Mouse (Mus musculus) midbrain, embryonic 12.5 days (tissue): ENCODE data around the gene Slc25a34. TPM values are rescaled to one million over a fixed set of nuclear protein-coding genes. Genes with fewer than 3 reads are reported as not detected.

Experiments
- ATAC-seq: fragments of 200-750 bp; cut with Nextera tagmentation; 2 replicates; pipeline ENCODE4 v1.8.0; 2017; ENCODE audit warnings: low read depth, moderate TSS enrichment, moderate library complexity; ENCODE audit not compliant: low FRiP score
- H3K27ac ChIP-seq: fragments of 300-500 bp; sonication (generic); replicated peaks from 2 replicates; pipeline ENCODE4 v1.5.1; 2016; ENCODE audit warnings: mild to moderate bottlenecking
- H3K27me3 ChIP-seq: fragments of 300-500 bp; sonication (generic); 2 replicates; pipeline ENCODE4 v1.6.1; 2016; ENCODE audit warnings: mild to moderate bottlenecking
- H3K36me3 ChIP-seq: fragments of 300-500 bp; sonication (generic); 2 replicates; pipeline ENCODE4 v1.6.1; 2016
- H3K4me1 ChIP-seq: fragments of 300-500 bp; sonication (generic); 2 replicates; pipeline ENCODE4 v1.6.1; 2016
- H3K4me2 ChIP-seq: fragments of 300-500 bp; sonication (generic); replicated peaks from 2 replicates; pipeline ENCODE4 v1.6.1; 2016; ENCODE audit warnings: mild to moderate bottlenecking, moderate library complexity
- H3K4me3 ChIP-seq: fragments of 300-500 bp; sonication (generic); 2 replicates; pipeline ENCODE4 v1.5.1; 2016; ENCODE audit warnings: mild to moderate bottlenecking
- H3K9ac ChIP-seq: fragments of 300-500 bp; sonication (generic); replicated peaks from 2 replicates; pipeline ENCODE4 v1.6.1; 2016; ENCODE audit warnings: mild to moderate bottlenecking, moderate library complexity
- H3K9me3 ChIP-seq: fragments of 300-500 bp; sonication (generic); 2 replicates; pipeline ENCODE4 v1.6.1; 2016; ENCODE audit warnings: mild to moderate bottlenecking
- WGBS: fragments of 180-500 bp; shearing (Covaris S2); methylation state at CpG from one replicate; pipeline ENCODE4 v1.1.7; 2016; 5-methylcytosine and 5-hydroxymethylcytosine counted together
- polyA plus RNA-seq: library from polyadenylated mRNA; unstranded; fragments of >200 nt; fragmentation: Nextera tagmentation; extraction: Ambion mirVana; gene quantifications from 2 replicates; pipeline ENCODE4 v1.2.1, GENCODE M21; 2016

Slc25a34 gene
- polyA plus RNA-seq, 1 experiment from 2014 or later: 0.06 TPM

DNA sequence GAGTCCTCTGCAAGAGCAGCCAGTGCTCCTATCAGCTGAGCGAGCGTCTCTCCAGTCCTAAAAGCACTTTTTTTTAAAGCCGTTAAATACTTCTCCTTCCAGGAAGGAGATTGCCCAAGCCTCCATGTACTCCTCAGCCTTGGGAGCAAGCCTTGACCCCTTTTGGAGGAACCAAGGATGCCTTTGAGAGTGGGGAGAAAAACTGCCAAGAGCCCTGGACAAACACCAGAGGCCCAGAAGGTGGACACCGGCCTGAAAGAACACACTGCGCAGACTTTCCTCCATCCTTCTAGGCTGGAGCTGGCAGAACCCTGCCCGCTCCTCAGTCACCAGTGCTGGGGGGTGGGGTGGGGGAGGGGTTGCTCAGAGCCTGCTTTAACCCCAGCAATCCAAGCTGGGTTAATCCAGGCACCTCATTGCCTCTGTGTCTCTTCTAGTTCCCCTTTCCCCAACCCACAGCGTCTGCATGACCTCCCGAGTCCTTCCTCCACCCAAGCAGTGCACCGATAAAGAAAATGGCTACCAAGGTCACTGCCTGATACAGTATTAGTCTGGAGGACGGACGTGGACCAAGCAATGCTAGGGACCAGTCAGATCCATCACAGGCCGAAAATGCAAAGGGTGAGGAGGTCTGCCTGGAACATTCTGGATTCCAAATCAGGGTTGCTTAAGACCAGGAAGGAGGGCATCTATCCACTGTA, 32.4 kb upstream of the Slc25a34 start:
- Histone ChIP-seq H3K4me2 (no peak overlapping the region), H3K4me1 (no peaks in the 10 kb centered on the region), H3K27ac (no peak overlapping the region), H3K36me3 (peaks cover 28% of the 10 kb centered on the region), H3K4me3 (no peak overlapping the region), H3K27me3 (no peaks in the 10 kb centered on the region), H3K9ac (no peak overlapping the region), H3K9me3 (no peaks in the 10 kb centered on the region)
- WGBS: 89% methylated on average over 12 of the region's 12 CpGs
- ATAC-seq: no peak

DNA sequence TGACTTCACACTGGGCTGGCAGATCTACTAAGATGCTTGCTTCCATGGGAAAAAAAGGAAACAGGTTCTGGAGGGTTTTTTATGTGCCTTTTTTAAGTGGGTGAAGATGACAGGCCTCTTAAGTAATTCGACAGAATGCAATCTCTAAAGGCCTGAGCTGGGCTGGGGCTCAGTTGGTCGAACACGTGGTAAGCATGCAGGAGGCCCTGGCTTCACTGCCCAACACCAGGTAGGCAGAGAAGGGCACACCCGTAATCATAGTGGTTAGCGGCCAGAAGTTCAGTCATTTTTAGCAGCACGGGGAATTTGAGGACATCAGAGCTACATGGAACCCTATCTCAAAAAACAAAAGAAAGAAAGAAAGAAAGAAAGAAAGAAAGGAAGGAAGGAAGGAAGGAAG, 30.9 kb upstream of the Slc25a34 start:
- Histone ChIP-seq H3K4me1 (no peaks in the 10 kb centered on the region), H3K36me3 (peaks cover 21% of the 10 kb centered on the region), H3K27ac (no peak overlapping the region), H3K4me3 (no peak overlapping the region), H3K4me2 (no peak overlapping the region), H3K9ac (no peak overlapping the region), H3K9me3 (no peaks in the 10 kb centered on the region), H3K27me3 (no peaks in the 10 kb centered on the region)
- WGBS: 96% methylated on average over 6 of the region's 6 CpGs
- no peak for ATAC-seq

DNA sequence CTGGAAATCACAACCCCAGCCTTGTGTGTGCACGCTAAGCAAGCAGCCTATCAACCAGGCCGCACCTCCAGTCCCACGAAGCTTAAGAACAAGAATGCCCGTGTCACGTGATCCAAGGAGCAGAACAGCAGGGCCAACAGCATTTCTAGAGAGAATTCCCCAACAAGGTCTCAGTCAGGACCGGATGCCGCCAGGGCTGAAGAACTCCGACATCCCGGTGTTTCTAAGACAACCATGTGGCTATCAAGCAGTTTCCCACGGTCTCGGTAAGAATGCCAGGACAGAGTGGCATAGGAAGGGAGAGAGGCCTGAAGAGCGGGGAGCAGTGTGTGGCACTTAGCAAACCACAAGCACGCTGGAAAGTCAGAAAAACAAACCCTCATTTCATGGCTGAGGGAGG, 30.2 kb upstream of the Slc25a34 start:
- no peaks in the 10 kb centered on the region for H3K27me3 ChIP-seq
- WGBS: 91% methylated on average over 13 of the region's 13 CpGs
- ATAC-seq: no peak
- no peaks in the 10 kb centered on the region for H3K9me3 ChIP-seq
- H3K4me3 ChIP-seq: no peak overlapping the region
- H3K27ac ChIP-seq: no peak overlapping the region
- no peak overlapping the region for H3K9ac ChIP-seq
- peaks cover 3% of the 10 kb centered on the region; the same call in 1 of the 2 replicates for H3K4me1 ChIP-seq
- H3K4me2 ChIP-seq: no peak overlapping the region
- peaks cover 21% of the 10 kb centered on the region for H3K36me3 ChIP-seq

DNA sequence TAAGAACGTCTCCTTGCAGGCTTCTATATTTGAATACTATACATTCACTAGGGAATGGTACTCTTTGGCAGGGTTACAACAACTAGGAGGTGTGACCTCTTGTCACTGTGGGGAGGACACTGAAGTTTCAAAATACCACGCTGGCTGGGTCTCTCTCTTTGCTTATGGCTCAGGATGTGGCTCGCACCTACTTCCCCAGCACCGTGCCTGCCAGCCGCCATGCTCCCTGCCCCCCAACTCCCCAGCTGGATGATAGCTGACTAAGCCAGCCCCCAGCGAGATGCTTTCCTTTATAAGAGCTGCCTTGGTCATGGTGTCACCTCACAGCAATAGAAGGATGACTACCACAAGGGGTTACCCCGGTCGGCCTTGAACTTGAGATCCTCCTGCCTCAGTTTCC, 29.4 kb upstream of the Slc25a34 start:
- peaks cover 25% of the 10 kb centered on the region for H3K36me3 ChIP-seq
- 92% methylated on average over 8 of the region's 8 CpGs for WGBS
- no peak overlapping the region for H3K4me3 ChIP-seq

DNA sequence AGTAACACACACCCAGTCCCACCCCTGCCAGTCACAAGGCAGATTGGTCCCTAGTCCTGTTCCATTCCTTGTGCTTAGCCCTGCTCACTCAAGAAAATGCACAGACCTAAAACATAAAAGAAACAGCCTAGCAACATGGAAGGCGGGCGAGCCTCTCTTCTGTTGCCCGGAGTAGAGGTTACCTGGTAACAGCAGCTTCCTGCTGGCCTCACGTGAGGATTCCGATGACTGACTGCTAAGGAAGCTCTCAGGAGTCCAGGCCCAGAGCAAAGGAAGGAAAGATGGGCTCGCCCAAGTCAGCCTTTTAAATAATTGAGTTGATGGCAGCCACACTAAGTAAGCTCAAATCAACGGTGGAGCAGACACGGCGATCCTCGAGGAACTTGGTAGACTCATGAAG, 28.3 kb upstream of the Slc25a34 start:
- H3K9ac ChIP-seq: no peak overlapping the region
- no peak for ATAC-seq
- H3K36me3 ChIP-seq: peaks cover 25% of the 10 kb centered on the region
- H3K9me3 ChIP-seq: no peaks in the 10 kb centered on the region
- H3K4me1 ChIP-seq: peaks cover 3% of the 10 kb centered on the region; the same call in 1 of the 2 replicates
- H3K27ac ChIP-seq: no peak overlapping the region
- 89% methylated on average over 10 of the region's 10 CpGs for WGBS
- no peak overlapping the region for H3K4me3 ChIP-seq
- no peaks in the 10 kb centered on the region for H3K27me3 ChIP-seq
- H3K4me2 ChIP-seq: no peak overlapping the region

More for the DNA sequence above, 29.4 kb upstream of the Slc25a34 start:
- Histone ChIP-seq H3K27me3 (no peaks in the 10 kb centered on the region), H3K4me1 (peaks cover 3% of the 10 kb centered on the region; the same call in 1 of the 2 replicates), H3K27ac (no peak overlapping the region), H3K9ac (no peak overlapping the region), H3K9me3 (no peaks in the 10 kb centered on the region), H3K4me2 (no peak overlapping the region)
- no peak for ATAC-seq

DNA sequence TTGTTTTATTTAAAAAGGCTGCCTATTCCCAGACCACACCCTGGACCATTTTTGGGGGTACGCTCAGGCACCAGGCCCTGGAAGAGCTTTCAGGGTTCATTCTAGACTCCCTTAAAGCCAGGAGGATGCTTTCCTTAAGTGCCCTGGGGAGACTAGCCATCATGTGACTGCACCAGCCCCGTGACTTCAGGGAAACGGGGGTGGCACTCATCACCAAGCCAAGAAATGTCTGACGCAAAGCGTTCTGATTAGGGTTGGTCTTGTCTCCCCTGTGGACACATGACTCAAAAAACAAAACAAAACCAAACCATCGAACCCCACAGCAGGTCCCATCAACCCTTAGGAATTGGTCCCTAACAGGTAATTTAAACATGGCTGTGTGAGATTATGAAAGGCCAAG, 27.7 kb upstream of the Slc25a34 start:
- peaks cover 3% of the 10 kb centered on the region; the same call in 1 of the 2 replicates for H3K4me1 ChIP-seq
- no peak overlapping the region for H3K27ac ChIP-seq
- peaks cover 25% of the 10 kb centered on the region for H3K36me3 ChIP-seq
- WGBS: 88% methylated on average over 6 of the region's 6 CpGs
- no peak overlapping the region for H3K4me2 ChIP-seq
- no peak overlapping the region for H3K4me3 ChIP-seq
- no peak for ATAC-seq
- H3K27me3 ChIP-seq: no peaks in the 10 kb centered on the region
- H3K9ac ChIP-seq: no peak overlapping the region
- H3K9me3 ChIP-seq: no peaks in the 10 kb centered on the region

DNA sequence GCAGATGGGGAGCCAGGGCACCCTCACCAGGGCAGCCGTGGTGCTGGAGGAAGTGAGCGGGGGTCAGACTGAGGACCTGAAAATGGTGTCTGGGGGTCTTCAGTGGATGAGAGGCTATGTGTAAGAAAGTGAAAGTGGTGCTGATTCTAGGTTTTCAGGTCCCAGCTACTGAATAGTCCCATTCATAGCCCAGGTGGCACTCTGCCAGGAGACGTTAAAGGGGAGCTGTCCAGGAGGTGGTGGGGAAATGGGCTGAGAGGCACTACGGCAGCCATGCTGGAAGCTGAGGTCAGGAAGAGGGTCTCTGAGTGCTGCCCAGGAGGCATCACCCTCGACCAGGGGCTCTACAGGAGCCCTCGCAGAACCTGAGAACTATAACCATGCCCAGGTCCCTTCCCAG, 25.6 kb upstream of the Slc25a34 start:
- Histone ChIP-seq H3K4me1 (peaks cover 3% of the 10 kb centered on the region; the same call in 1 of the 2 replicates), H3K4me2 (no peak overlapping the region), H3K9ac (no peak overlapping the region; the same call in 1 of the 2 replicates), H3K9me3 (no peaks in the 10 kb centered on the region), H3K4me3 (no peak overlapping the region), H3K27me3 (no peaks in the 10 kb centered on the region), H3K36me3 (peaks cover 25% of the 10 kb centered on the region), H3K27ac (no peak overlapping the region)
- 85% methylated on average over 6 of the region's 6 CpGs for WGBS
- ATAC-seq: no peak

DNA sequence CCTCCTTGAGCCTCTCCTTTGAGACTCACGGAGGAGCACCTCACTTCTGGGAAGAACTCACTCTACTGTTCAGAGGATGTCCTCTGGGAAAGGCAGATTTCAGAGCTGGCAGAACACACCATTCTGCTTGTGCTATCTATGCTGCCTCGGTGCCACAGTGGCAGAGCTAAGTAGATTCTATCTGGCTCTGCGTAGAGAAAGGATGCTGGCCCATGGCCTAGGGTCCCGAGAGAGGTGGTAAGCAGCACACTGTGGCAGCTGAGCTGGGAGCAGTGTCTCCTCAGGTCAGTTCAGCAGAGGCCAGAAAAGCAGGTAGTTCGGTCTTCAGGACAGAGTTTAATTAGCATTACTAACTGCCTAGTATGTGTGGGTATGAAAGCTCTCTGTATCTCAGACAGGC, 24.6 kb upstream of the Slc25a34 start:
- Histone ChIP-seq H3K9me3 (no peaks in the 10 kb centered on the region), H3K4me3 (no peak overlapping the region), H3K4me2 (no peak overlapping the region), H3K27ac (no peak overlapping the region), H3K4me1 (peaks cover 7% of the 10 kb centered on the region; the same call in 1 of the 2 replicates), H3K36me3 (peaks cover 21% of the 10 kb centered on the region), H3K27me3 (no peaks in the 10 kb centered on the region), H3K9ac (no peak overlapping the region)
- WGBS: 96% methylated on average over 5 of the region's 5 CpGs
- ATAC-seq: no peak

DNA sequence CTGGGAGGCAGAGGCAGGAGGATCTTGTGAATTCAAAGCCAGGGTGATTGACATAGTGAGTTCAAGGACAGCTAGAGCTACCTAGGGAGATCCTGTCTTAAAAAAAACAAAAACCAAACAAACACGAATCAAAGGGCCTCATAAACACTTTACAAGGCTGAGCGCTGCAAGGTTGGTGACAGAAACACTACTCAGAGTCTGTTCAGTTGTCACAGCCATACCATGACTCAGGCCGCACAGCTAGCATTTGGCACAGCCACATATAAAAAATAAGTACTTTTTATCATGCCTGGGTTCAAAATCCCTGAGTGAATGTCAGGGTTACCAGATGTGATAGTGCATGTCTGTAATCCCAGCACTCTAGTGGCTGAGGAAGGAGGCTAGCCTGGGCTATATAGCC, 23.6 kb upstream of the Slc25a34 start:
- H3K9ac ChIP-seq: no peak overlapping the region
- no peaks in the 10 kb centered on the region for H3K27me3 ChIP-seq
- H3K4me2 ChIP-seq: no peak overlapping the region
- WGBS: 94% methylated on average over 3 of the region's 3 CpGs
- peaks cover 22% of the 10 kb centered on the region for H3K36me3 ChIP-seq
- no peaks in the 10 kb centered on the region for H3K9me3 ChIP-seq
- H3K27ac ChIP-seq: no peak overlapping the region
- no peak for ATAC-seq
- H3K4me3 ChIP-seq: no peak overlapping the region
- peaks cover 8% of the 10 kb centered on the region; the same call in 1 of the 2 replicates for H3K4me1 ChIP-seq

DNA sequence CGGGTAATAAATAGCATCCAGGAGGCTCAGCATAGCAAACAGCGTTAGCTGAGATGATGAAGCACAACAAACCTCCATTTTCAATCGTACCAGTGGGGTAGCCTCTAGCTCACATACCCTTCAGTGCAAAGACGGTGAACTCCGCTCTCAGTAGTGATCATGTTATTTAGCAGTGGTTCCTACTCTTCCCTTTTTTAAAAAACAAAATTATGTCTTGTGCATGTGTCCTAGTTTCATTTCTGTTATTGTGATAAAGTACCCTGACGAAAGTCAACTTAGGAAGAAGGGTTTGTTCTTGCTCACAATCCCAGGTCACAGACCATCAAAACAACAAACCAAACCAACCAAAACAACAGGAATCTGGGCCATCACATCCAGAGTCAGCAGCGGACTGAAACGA, 22.4 kb upstream of the Slc25a34 start:
- H3K9ac ChIP-seq: no peak overlapping the region

DNA sequence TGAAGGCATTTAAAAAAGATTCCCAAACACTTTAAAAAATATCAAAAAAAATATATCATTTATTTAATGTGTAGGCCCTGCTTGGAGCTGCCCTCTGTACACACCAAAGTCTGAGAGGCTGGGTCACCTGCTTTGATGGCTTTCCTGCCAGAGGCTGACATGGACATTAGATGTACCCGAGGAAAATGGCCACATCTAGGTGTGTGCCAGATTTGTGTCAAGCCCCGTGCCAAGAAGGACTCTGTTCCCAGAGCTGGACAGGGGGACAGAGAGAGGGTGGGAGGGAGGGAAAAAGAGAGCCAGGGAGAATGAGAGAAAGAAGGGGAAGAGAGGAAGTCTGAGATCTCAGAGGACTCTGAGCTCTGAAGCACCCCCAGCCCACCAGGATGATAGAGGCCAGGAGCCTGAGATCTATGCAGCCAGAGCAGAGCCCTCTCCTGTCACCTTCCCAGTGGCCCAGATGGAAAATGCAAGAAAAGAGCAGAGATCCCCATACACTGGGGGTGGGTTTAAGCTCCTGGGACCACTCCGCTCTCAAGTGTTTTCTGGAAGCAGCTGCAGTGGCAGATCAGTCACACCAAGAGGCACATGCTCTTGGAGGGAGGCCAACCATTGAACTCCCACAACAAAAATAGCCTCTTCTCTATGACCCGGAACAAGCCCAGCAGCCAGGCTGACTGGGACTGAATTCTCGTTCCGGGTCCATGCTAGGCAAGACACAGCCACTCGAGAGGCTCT, 19.7 kb upstream of the Slc25a34 start:
- Histone ChIP-seq H3K4me1 (peaks cover 5% of the 10 kb centered on the region; the same call in 1 of the 2 replicates), H3K9ac (no peak overlapping the region), H3K27me3 (no peaks in the 10 kb centered on the region), H3K4me2 (no peak overlapping the region), H3K9me3 (no peaks in the 10 kb centered on the region), H3K27ac (no peak overlapping the region), H3K4me3 (no peak overlapping the region), H3K36me3 (peaks cover 37% of the 10 kb centered on the region)
- WGBS: 78% methylated on average over 7 of the region's 7 CpGs
- ATAC-seq: no peak

More for the DNA sequence above, 22.4 kb upstream of the Slc25a34 start:
- Histone ChIP-seq H3K4me2 (no peak overlapping the region), H3K4me1 (peaks cover 8% of the 10 kb centered on the region; the same call in 1 of the 2 replicates), H3K27ac (no peak overlapping the region), H3K27me3 (no peaks in the 10 kb centered on the region), H3K4me3 (no peak overlapping the region), H3K36me3 (peaks cover 25% of the 10 kb centered on the region), H3K9me3 (no peaks in the 10 kb centered on the region)
- ATAC-seq: no peak
- 95% methylated on average over 8 of the region's 8 CpGs for WGBS
